Mouse (Mus musculus): ENCODE results near the gene Adarb2.

DNA sequence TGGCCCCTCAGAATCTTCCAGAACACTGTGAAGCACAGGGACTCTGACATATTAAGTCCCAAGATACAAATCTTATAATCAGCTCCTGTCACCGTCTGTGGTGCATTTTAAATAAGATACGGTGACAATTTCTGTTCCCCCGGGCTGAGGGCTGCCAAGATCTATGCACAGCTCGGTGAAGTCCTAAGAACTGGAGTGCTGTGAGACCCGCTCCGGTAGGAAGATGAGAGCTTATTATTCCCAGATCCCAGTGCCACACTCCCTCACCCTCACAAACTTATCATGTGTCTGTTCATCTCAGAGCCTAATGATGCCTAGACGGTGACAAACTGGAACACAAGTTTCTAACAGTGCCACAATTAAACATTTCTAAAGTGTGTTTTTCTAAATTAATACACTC lies 384.8 kb downstream of the Adarb2 start:
- TF ChIP-seq CTCF (IDR thresholded peaks at IDR 0.05; ENCODE audit: borderline replicate concordance, insufficient read depth, low read depth, low read length) (no peak), POLR2A (IDR thresholded peaks at IDR 0.05; ENCODE audit: borderline replicate concordance, insufficient read depth, low read length) (no peak)
